Mouse (Mus musculus) kidney, embryonic 15.5 days (tissue): ENCODE results near the gene Ankrd13b. TPM values are rescaled to one million over a fixed set of nuclear protein-coding genes. Genes with fewer than 3 reads are reported as not detected.
A peak's percentile ranks its signal among the peaks of the same experiment; 100 is the strongest.

Experiments
- ATAC-seq: fragments of 200-750 bp; cut with Nextera tagmentation; replicated peaks from 2 replicates; pipeline ENCODE4 v1.8.0; 2017; ENCODE audit warnings: moderate TSS enrichment; ENCODE audit not compliant: low FRiP score
- H3K27ac ChIP-seq: fragments of 300-500 bp; sonication (generic); 2 replicates; pipeline ENCODE4 v1.5.1; 2015; ENCODE audit warnings: mild to moderate bottlenecking, inconsistent platforms
- H3K27me3 ChIP-seq: fragments of 300-500 bp; sonication (generic); 2 replicates; pipeline ENCODE4 v1.6.1; 2015; ENCODE audit warnings: inconsistent platforms
- H3K36me3 ChIP-seq: fragments of 300-500 bp; sonication (generic); 2 replicates; pipeline ENCODE4 v1.6.1; 2015; ENCODE audit warnings: inconsistent platforms
- H3K4me1 ChIP-seq: fragments of 300-500 bp; sonication (generic); 2 replicates; pipeline ENCODE4 v1.6.1; 2015; ENCODE audit warnings: inconsistent platforms
- H3K4me2 ChIP-seq: fragments of 300-500 bp; sonication (generic); 2 replicates; pipeline ENCODE4 v1.6.1; 2015; ENCODE audit warnings: moderate library complexity, mild to moderate bottlenecking, inconsistent platforms
- H3K4me3 ChIP-seq: fragments of 300-500 bp; sonication (generic); replicated peaks from 2 replicates; pipeline ENCODE4 v1.5.1; 2015; ENCODE audit warnings: mild to moderate bottlenecking, inconsistent platforms
- H3K9ac ChIP-seq: fragments of 300-500 bp; sonication (generic); 2 replicates; pipeline ENCODE4 v1.6.1; 2015; ENCODE audit warnings: mild to moderate bottlenecking, inconsistent platforms
- H3K9me3 ChIP-seq: fragments of 300-500 bp; sonication (generic); replicated peaks from 2 replicates; pipeline ENCODE4 v1.6.1; 2016; ENCODE audit warnings: inconsistent platforms
- WGBS: fragments of 180-500 bp; shearing (Covaris S2); methylation state at CpG from one replicate; pipeline ENCODE4 v1.1.7; 2015; ENCODE audit warnings: mixed read lengths; 5-methylcytosine and 5-hydroxymethylcytosine counted together
- polyA plus RNA-seq: library from polyadenylated mRNA; unstranded; fragments of >200 nt; fragmentation: Nextera tagmentation; extraction: Ambion mirVana; gene quantifications from 2 replicates; pipeline ENCODE4 v1.2.1, GENCODE M21; 2015

The Ankrd13b gene
- polyA plus RNA-seq, 1 experiment from 2014 or later: 6.9 TPM

GRCm38 (mm10) chr11:77464684-77465083 is 24.8 kb downstream of the Ankrd13b start:
- H3K4me1 ChIP-seq: peaks cover 28% of the 10 kb centered on the region
- H3K36me3 ChIP-seq: no peaks in the 10 kb centered on the region
- no peaks in the 10 kb centered on the region for H3K9me3 ChIP-seq
- no peak overlapping the region for H3K9ac ChIP-seq
- no peak overlapping the region for H3K27ac ChIP-seq
- WGBS: 47% methylated on average over 4 of the region's 4 CpGs
- ATAC-seq: no peak
- no peak overlapping the region for H3K4me3 ChIP-seq
- H3K27me3 ChIP-seq: peaks cover 89% of the 10 kb centered on the region
- no peak overlapping the region for H3K4me2 ChIP-seq

- peaks cover 83% of the 10 kb centered on the region for H3K27me3 ChIP-seq
- H3K4me1 ChIP-seq: peaks cover 28% of the 10 kb centered on the region
- no peak for ATAC-seq
- H3K9me3 ChIP-seq: no peaks in the 10 kb centered on the region
- WGBS: 80% methylated on average over 10 of the region's 10 CpGs
- H3K9ac ChIP-seq: no peak overlapping the region
- no peak overlapping the region for H3K27ac ChIP-seq
- H3K4me2 ChIP-seq: no peak overlapping the region
- no peak overlapping the region for H3K4me3 ChIP-seq
- no peaks in the 10 kb centered on the region for H3K36me3 ChIP-seq
Measured at GRCm38 (mm10) chr11:77463786-77464185, 25.7 kb downstream of the Ankrd13b start.

- Histone ChIP-seq H3K4me3 (peak overlapping the region; percentile 60; the same call in 1 of the 2 replicates), H3K27me3 (peaks cover 75% of the 10 kb centered on the region), H3K9ac (no peak overlapping the region), H3K36me3 (no peaks in the 10 kb centered on the region), H3K27ac (no peak overlapping the region), H3K4me1 (peaks cover 28% of the 10 kb centered on the region), H3K4me2 (peak overlapping the region; percentile 99), H3K9me3 (no peaks in the 10 kb centered on the region)
- 38% methylated on average over 8 of the region's 8 CpGs for WGBS
- no peak for ATAC-seq
Measured at GRCm38 (mm10) chr11:77463101-77463445, 26.4 kb downstream of the Ankrd13b start.

GRCm38 (mm10) chr11:77462283-77463100 is 27.0 kb downstream of the Ankrd13b start, which contains the start of gene Coro6:
Gene Coro6, plus strand, starts transcription at chr11:77462411.
- H3K9ac ChIP-seq: peak within 1 kb of the TSS; percentile 59
- no peak within 1 kb of the TSS for H3K27ac ChIP-seq
- H3K4me2 ChIP-seq: peak within 1 kb of the TSS; percentile 99
- under 1% methylated on average over 72 of the region's 73 CpGs for WGBS
- H3K27me3 ChIP-seq: peaks cover 70% of the 10 kb centered on the region
- no peaks in the 10 kb centered on the region for H3K36me3 ChIP-seq
- peaks cover 24% of the 10 kb centered on the region for H3K4me1 ChIP-seq
- H3K9me3 ChIP-seq: no peaks in the 10 kb centered on the region
- H3K4me3 ChIP-seq: peak within 1 kb of the TSS; percentile 60
- ATAC-seq: peak; percentile 81

- no peak overlapping the region for H3K27ac ChIP-seq
- H3K9ac ChIP-seq: peak overlapping the region; percentile 59
- ATAC-seq: no peak
- peaks cover 18% of the 10 kb centered on the region for H3K4me1 ChIP-seq
- H3K27me3 ChIP-seq: peaks cover 63% of the 10 kb centered on the region
- peak overlapping the region; percentile 60 for H3K4me3 ChIP-seq
- H3K9me3 ChIP-seq: no peaks in the 10 kb centered on the region
- 5% methylated on average over 6 of the region's 6 CpGs for WGBS
- H3K36me3 ChIP-seq: no peaks in the 10 kb centered on the region
- H3K4me2 ChIP-seq: peak overlapping the region; percentile 99
Measured at GRCm38 (mm10) chr11:77461856-77462255, 27.6 kb downstream of the Ankrd13b start.

GRCm38 (mm10) chr11:77456866-77457265 is 32.6 kb downstream of the Ankrd13b start:
- WGBS: 76% methylated on average over 6 of the region's 6 CpGs
- peaks cover 16% of the 10 kb centered on the region for H3K27me3 ChIP-seq
- no peak overlapping the region for H3K9ac ChIP-seq
- H3K9me3 ChIP-seq: no peaks in the 10 kb centered on the region
- no peak overlapping the region for H3K4me2 ChIP-seq
- no peak overlapping the region for H3K27ac ChIP-seq
- H3K4me3 ChIP-seq: no peak overlapping the region
- peaks cover 3% of the 10 kb centered on the region; the same call in 1 of the 2 replicates for H3K4me1 ChIP-seq
- ATAC-seq: no peak
- peaks cover 24% of the 10 kb centered on the region for H3K36me3 ChIP-seq

GRCm38 (mm10) chr11:77455770-77456510 is 33.5 kb downstream of the Ankrd13b start:
- H3K9me3 ChIP-seq: no peaks in the 10 kb centered on the region
- peaks cover 28% of the 10 kb centered on the region for H3K36me3 ChIP-seq
- no peak overlapping the region for H3K9ac ChIP-seq
- no peak overlapping the region for H3K4me2 ChIP-seq
- ATAC-seq: no peak
- no peak overlapping the region for H3K27ac ChIP-seq
- H3K4me1 ChIP-seq: no peaks in the 10 kb centered on the region
- peaks cover 7% of the 10 kb centered on the region for H3K27me3 ChIP-seq
- no peak overlapping the region for H3K4me3 ChIP-seq
- WGBS: 84% methylated on average over 9 of the region's 9 CpGs

- Histone ChIP-seq H3K9me3 (no peaks in the 10 kb centered on the region), H3K4me2 (no peak overlapping the region)
- 92% methylated on average over 2 of the region's 2 CpGs for WGBS
Measured at GRCm38 (mm10) chr11:77453388-77453787, 36.1 kb downstream of the Ankrd13b start.

GRCm38 (mm10) chr11:77451670-77452069 is 37.8 kb downstream of the Ankrd13b start:
- WGBS: 95% methylated on average over 2 of the region's 2 CpGs
- Histone ChIP-seq H3K9ac (no peak overlapping the region), H3K4me1 (no peaks in the 10 kb centered on the region), H3K4me3 (no peak overlapping the region), H3K36me3 (peaks cover 49% of the 10 kb centered on the region), H3K4me2 (no peak overlapping the region), H3K27ac (no peak overlapping the region), H3K9me3 (no peaks in the 10 kb centered on the region), H3K27me3 (no peaks in the 10 kb centered on the region)
- ATAC-seq: no peak

More at GRCm38 (mm10) chr11:77453388-77453787, 36.1 kb downstream of the Ankrd13b start:
- H3K4me1 ChIP-seq: no peaks in the 10 kb centered on the region
- H3K9ac ChIP-seq: no peak overlapping the region
- no peak overlapping the region for H3K4me3 ChIP-seq
- no peak overlapping the region for H3K27ac ChIP-seq
- H3K27me3 ChIP-seq: no peaks in the 10 kb centered on the region
- H3K36me3 ChIP-seq: peaks cover 49% of the 10 kb centered on the region
- no peak for ATAC-seq

GRCm38 (mm10) chr11:77449224-77449623 is 40.3 kb downstream of the Ankrd13b start:
- Histone ChIP-seq H3K9ac (no peak overlapping the region), H3K27me3 (no peaks in the 10 kb centered on the region), H3K4me1 (0 out of 2 replicates have a peak, but pooled peaks cover 7% of the 10 kb centered on the region), H3K36me3 (peaks cover 37% of the 10 kb centered on the region), H3K27ac (no peak overlapping the region), H3K4me3 (no peak overlapping the region), H3K9me3 (no peaks in the 10 kb centered on the region), H3K4me2 (no peak overlapping the region)
- ATAC-seq: no peak
- 89% methylated on average over 7 of the region's 7 CpGs for WGBS

- WGBS: 64% methylated on average over 6 of the region's 6 CpGs
- Histone ChIP-seq H3K9me3 (no peaks in the 10 kb centered on the region), H3K36me3 (peaks cover 36% of the 10 kb centered on the region), H3K4me1 (0 out of 2 replicates have a peak, but pooled peaks cover 7% of the 10 kb centered on the region), H3K27me3 (no peaks in the 10 kb centered on the region), H3K4me3 (no peak overlapping the region), H3K4me2 (no peak overlapping the region), H3K27ac (no peak overlapping the region), H3K9ac (no peak overlapping the region)
- ATAC-seq: no peak
Measured at GRCm38 (mm10) chr11:77446628-77447041, 42.8 kb downstream of the Ankrd13b start.

GRCm38 (mm10) chr11:77444939-77445338 is 44.5 kb downstream of the Ankrd13b start:
- H3K4me2 ChIP-seq: no peak overlapping the region
- no peaks in the 10 kb centered on the region for H3K27me3 ChIP-seq
- H3K27ac ChIP-seq: no peak overlapping the region
- 63% methylated on average over 2 of the region's 2 CpGs for WGBS
- no peaks in the 10 kb centered on the region for H3K9me3 ChIP-seq
- no peak overlapping the region for H3K9ac ChIP-seq
- no peak for ATAC-seq
- no peak overlapping the region for H3K4me3 ChIP-seq
- H3K4me1 ChIP-seq: 0 out of 2 replicates have a peak, but pooled peaks cover 7% of the 10 kb centered on the region
- H3K36me3 ChIP-seq: peaks cover 26% of the 10 kb centered on the region
